Mouse (Mus musculus): ENCODE data around the gene Tipin.
"Not testable (repeated sequence)": the region's sequence is repeated elsewhere in the genome, so short reads cannot be mapped to it uniquely, and the experiment has no call there.

Gene Tipin

DNA sequence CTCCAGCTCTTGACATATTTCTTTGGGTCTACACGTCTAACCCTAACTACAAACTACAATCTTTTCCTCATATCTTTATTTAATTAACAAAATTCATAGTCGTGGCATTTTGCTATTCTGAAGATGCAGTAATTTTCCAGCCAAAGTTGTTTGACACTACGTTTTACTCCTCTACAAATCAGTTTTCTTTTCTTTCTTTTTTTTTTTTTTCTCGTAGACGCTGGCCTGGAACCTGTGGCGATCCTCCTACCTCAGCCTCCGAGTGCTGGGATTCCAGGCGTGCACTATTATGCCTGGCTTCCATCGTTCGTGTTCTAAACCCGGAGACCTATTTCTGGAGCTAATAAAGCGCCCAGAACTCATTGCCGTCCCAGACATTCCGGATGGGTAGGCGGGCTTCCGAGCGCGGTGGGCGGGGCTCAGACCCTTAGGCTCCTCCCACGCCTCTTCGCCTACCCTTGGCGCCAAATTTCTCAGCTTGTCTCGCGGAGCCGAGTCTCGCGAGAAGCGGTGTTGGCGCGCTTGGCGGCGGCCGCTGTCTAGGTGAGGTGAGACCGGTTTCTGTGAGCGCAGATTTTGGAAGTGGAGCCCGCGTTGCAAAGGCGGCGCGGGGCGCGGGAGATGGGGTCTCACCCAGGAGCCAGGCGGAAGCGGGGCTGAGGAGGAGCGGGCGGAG is at the start of gene Tipin:
Tipin (plus strand) TSS at position 477 of the 676 bp plus-strand sequence.
- DNase-seq, result peak; percentile 93

DNA sequence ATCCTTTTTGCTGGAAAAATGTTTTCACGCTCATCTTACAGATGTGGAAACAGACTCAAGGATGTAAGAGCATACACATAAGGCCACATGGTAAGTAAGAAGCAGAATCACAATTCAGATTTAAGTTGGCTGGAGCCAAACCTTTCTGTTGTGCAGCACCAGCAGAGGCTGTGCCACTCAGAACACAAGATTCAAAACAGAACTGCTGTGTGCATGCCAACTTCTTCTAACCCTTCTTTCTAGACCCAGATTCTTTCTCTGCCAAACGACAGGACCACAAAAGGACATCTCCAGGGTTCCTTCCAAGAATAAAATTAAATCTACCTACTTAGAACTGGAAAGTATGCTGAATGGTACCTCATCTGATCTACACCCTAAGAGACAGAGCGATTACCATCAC is 49.7 kb upstream of the Tipin start:
- DNase-seq, result no peak

DNA sequence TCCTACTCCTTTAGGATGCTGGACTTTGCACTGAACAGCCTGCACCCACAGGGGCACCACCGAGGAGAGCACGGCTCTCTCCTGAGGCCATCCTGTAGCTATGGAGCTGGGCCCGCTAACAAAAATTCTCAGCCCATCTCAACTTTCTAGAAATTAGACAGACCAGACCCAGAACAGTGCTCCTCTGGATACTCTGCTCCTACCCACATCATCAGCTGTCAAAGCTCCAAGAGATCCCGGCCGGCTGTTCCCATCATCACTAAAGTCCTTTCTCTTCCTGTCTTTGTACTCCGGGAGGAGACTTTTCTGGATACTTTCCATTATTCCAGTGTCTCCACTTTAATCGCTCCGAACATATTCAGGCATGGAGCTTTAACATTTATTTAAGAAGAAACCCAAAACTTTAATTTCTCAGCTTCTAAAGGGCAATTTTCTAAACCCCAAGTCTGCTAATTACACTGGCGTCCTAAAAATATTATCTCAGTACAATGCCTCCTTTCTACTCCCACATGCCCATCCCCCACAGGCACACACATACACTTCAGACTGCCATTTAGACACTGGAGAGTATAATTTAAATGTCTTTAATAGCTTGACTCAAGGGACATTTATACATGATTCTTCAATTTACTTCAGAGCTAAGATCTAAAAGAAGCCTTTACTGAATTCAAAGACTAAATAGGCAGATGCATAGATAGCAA is 49.0 kb upstream of the Tipin start:
- DNase-seq, result no peak

DNA sequence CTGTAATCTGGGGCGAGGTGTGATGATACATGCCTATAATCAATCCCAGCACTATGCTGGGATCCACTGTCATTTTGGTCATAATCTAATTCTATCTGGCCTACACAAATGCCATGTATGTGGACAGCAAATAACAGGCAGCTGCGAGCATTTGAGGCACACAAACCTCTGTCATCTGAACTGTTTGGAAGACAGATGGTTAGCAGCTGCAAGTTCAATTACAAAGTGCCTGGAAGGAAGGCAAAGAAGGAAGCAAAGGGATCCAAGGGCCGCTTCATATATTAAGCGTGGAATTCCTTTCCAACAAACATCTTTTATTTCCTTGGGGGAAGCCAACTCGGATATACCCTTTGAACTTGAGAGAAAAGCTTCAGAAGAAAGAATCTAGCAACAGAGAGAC is 47.7 kb upstream of the Tipin start:
- no peak for DNase-seq

DNA sequence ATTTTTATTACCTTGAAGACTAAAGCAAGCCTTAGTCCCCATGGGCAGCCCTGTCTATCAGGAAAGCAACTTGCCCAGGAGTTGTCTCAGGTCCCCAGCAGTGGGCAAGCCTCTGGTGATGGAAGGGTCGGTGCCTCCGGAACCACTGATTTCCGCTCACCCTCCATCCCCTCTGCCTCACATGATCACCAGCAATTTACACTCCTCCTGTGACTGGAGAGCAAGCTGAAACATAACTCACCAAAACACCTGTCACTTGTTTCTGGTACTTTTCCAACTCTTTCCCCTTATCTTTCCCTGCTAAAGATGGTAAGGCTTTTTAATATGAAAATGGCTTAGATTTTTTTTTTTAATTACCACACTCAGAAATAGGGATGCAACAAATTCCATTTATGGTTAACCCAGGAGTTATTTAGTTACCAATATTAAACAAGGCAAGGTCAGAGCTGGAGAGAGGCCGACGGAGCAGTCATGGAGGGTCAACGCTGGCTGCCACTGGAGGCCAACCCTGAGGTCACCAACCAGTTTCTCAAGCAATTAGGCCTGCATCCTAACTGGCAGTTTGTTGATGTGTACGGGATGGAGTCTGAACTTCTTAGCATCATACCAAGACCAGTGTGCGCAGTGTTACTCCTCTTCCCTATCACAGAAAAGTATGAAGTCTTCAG is 46.5 kb upstream of the Tipin start, which contains the start of gene Uchl4:
Uchl4 (plus strand) TSS at position 434 of the 668 bp plus-strand sequence.
- no peak for DNase-seq

DNA sequence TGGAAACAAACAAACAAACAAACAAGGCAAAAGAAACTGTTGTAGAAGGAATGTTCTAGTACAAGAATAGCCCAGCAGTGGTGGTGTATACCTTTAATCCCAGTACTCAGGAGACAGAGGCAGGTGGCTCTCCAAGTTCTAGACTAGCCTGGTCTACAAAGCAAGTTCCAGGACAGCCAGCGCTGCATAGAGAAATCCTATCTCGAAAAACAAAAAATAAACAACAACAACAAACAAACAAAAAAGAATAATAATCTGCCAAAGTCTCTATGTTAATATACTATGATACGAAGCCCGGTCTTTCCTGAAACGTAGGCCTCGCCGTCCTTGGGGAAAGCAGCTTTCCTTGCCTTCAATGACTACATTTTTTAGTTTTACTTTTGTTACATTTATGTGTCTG is 45.3 kb upstream of the Tipin start:
- no peak for DNase-seq

DNA sequence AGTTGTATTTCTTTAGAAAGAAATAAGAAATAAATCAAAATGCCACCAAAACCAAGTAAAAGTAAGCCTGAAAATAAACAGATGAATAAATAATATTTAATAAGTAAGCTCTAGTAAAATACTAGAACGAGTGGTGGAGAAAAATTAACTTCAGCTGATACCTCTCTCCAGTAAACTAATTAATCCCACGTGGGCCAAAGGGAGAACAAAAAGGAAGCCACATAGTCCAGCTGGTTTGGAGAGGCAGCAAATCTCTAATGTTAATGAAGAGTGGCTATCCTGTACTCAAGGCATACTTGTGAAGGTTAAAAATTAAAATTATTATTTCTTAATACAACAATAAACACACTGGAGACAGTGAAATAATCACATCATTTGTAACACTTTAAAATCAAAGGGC is 41.3 kb upstream of the Tipin start:
- no peak for DNase-seq

DNA sequence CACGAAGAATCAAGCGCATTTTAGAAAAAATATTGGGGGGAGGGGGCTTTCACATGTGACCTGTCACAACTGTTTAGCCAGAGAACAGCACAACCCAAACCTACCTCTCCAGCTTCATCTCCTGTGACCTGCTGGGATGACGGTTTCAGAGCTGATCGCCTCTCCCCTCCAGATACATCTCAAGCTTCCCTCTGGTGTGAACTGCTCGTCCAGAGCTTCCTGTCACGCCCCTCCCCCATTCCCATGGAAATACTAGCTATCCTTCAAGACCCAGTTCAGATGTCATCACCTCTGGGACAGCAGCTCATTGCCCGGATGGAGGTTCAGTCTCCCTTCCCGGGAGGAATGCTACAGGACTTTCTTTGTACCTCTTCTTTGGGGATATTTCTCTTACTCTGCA is 40.7 kb upstream of the Tipin start:
- no peak for DNase-seq

DNA sequence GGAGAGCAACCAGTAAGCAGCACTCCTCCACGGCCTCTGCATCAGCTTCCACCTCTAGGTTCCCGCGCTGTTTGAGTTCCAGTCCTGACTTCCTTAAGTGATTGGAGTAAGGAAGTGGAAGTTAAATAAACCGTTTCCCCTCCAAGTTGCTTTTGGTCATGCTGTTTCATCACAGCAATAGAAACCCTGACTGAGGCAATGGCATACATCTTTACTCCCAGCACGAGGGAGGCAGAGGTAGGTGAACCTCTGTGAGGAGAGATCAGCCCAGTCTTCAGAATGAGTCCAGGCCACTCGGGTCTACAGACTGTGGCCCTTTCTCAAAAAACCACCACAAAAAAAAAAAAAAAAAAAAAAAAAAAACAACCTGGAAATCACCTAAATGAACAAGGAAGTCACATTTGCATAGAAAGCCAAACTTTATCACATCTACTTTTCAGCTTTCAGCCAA is 39.0 kb upstream of the Tipin start:
- DNase-seq, result no peak

DNA sequence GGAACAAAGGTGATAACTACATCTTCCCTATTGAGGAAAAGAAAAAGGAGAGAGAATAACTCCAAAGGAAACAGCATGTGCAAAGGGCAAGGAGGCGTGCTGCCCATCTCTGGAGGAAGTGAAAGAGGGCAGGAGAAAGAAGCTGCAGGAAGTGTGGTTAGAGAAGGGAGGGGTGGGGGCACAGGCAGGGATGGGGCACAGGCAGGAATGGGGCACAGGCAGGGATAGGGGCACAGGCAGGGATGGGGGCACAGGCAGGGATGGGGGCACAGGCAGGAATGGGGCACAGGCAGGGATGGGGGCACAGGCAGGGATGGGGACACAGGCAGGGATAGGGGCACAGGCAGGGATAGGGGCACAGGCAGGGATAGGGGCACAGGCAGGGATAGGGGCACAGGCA is 32.0 kb upstream of the Tipin start:
- DNase-seq, result no peak

DNA sequence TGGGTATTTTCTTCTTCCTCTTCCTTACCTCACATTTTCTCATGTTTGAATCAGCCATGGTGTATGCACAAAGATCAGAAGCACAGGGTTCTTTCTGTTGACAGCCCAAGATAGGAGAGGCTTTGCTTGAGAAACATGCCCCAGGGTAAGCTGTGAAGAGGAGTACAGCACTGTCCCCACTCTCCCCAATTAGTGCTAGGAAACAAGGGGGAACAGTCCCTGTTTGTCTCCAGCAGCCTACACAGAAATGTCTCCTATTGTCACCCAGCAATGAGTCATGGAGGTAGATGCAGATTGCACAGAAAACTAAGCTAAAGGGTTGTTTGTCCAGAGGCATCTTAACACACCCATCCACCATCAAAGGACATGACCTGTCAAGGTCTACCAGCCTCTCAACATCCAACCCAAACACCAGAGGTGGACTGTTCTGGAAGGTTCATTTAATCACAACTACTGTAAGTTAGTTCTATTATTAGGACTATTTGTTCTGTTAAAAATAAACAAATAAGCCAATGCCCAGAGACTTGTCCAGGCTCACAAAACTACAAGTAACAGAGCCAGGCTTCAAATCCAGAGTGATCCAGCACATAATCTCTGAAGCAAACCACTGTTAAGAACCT is 31.2 kb upstream of the Tipin start:
- no peak for DNase-seq

DNA sequence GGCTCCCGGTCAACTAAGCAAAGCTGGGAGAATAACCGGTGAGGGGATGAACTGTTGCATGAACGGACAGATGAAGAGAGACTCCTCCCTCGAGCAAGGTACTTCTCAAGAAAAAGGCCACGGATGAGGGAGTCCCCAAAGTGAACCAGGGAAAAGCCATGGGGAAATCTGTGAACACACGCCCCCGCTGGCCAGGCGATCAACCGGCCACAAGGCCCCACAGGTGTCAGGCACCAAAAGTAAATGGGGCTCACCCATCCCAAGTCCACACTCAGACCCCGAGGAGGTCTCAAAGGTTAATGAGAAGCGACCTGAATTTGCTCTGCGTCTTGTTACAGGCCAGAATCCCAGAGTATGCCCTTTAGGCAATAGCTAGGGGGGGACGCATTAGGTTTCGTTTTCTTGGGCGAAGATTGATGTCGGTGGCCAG is 28.8 kb upstream of the Tipin start:
- peak; percentile 42 for DNase-seq

DNA sequence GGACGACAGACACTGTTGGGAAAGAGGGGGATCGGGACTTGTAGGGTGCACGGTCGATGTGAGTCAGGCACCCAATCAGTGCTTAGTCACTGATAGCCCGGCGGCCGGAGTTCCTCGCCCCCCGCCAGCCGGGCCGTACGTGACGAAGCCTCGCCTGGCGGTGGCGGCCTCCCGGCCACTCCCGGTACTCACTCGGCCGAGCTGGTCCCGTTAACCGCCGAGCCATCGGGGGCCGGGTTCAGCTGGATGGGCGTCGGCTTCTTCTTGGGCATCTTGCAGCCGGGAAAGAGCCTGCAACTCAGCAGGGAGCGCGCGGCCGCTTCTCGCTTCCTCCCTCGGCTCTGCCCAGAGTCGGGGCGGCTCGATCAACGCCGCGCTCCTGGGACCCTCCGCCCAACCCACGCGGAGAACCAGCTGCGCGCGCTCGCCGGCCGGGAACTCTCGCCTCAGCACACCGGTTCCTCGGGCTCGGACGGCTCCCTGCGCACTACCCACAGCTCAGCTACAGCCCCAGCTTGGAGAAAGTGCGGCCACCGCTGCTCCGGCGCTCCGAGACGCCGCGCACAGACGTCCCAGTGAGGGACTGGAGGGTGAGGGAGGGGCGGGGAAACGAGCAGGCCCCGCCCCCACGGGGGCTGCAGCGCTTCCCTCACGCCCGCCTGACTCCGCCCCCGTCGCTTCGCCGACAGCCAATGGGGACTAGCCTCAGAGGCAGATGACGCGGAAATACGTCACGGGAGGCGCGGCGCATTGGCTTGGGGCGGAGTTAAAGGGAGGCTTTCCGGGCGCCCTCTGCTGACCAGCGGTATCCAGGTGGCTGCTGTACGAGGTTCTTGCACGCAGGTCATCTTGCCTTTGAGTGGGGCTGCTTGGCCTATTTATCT is 28.1 kb upstream of the Tipin start, which contains the start of gene Map2k1:
Map2k1 (minus strand) TSS at position 611 of the 884 bp plus-strand sequence.
- DNase-seq, result peak; percentile 100

DNA sequence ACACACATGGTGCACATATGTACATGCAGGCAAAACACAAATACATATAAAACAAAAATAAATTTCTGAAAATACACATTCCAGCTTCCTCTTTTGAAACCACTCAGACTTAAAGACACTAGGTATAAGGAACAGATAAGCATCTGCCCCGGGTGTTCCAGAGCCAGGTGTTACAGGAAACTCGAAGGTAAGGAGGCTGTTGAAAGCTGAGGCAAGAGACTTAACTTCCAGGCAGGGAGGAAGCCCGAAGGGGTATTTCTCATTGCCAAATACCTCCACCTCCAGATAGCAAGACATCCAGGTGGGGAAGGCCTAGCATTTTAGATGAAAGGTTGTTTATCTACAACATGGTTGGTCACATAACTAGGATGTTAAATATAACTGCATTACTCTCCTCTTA is 26.0 kb upstream of the Tipin start:
- no peak for DNase-seq

DNA sequence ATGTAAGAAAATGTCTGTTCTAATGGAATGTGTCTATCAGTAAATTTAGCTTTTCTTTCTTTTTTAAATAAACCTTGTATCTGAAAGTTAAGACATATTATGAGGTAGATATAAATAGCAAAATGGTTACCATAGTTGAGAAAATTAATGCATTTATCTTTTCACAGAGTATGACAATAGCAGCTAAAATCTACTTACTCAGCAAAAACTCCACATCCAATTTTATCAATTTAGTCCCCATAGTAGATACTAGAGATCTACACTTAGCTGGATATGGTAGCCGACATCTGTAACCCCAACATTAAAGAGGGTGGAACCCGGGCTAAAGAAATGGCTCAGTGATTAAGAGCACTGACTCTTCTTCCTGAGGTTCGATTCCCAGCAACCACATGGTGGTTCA is 25.2 kb upstream of the Tipin start:
- DNase-seq, result no peak

DNA sequence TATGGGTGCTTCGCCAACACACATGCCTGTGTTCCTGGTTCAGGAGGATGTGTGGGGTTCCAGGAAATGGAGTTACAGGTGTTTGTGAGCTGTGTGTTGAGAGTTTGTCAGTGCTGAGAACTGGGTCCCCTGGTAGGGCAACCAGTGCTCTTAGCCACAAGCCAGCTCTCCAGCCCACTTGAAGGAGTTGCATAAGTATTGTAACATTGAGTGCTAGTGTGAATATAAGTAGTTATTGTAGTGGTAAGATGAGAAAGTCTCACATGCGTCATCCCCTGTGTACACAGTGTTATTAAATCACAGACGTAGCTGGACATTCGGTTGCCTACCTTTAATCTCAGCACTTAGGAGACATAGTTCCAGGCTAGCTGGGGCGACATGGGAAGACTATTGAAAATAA is 21.5 kb upstream of the Tipin start:
- no peak for DNase-seq

DNA sequence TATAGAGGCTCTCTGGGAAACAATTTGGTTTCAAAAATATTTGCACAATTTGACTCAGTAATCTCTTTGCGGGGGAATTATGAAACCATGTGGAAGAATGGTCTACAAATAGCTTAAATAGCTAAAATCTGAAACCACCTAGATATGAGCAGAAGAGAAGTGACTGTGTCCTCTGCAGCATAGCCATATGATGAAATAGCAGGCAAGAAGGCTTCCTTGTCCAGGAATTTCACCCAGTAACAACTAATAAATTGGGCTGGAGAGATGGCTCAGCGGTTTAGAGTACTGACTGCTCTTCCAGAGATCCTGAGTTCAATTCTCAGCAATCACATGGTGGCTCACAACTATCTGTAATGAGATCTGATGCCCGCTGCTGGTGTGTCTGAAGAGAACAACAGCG is 20.4 kb upstream of the Tipin start:
- no peak for DNase-seq

DNA sequence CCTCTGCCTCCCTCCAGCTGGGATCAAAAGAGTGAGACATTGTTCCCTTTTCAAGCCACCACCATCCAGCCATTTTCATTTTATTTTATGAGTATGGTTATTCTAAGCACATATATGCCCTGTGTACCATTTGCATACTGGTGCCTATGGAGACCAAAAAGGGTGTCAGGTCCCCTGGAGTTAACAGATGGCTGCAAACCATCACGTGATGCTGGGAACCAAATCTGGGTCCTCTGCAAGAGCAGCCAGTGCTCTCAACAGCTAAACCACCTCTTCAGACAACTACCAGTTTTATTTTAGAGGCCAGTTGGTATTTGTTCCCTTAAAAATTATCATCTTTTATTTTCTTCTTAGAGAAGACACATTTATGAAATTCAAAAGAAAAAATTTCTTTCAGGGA is 16.6 kb upstream of the Tipin start:
- no peak for DNase-seq

DNA sequence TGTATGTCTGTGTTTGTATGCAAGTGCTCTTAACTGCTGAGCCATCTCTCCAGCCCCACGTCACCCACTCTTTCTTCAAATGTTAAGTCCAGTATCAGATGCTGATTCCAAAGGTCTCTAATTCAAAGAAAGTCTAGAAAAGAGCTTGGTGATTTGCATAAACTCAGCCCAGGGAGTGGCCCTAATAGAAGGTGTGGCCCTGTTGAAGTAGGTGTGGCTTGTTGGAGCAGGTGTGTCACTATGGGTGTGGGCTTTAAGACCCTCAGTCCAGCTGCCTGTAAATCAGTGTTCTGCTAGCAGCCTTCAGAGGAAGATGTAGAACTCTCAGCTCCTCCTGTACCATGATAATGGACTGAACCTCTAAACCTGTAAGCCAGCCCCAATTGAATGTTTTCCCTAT is 14.2 kb upstream of the Tipin start:
- no peak for DNase-seq

DNA sequence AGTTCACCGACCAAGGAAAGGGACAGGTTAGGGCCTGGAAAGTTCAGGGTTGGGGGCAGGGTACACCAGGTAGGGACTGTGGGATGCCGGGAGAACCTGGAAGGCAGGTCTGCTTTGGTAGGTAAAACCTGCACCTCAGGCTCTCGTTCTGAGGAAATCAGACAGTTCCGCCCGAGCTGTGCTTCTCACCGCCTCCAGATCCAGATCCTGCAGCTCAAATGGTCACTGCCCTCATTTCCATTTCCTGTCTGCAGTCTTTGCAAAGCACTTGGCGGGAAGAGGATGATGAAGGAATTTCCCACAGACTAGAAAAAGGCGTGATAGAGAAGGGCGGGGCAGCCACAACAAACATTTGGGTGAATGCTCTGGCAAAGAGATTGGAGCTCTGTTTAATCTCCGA is 13.2 kb upstream of the Tipin start:
- DNase-seq, result no peak

DNA sequence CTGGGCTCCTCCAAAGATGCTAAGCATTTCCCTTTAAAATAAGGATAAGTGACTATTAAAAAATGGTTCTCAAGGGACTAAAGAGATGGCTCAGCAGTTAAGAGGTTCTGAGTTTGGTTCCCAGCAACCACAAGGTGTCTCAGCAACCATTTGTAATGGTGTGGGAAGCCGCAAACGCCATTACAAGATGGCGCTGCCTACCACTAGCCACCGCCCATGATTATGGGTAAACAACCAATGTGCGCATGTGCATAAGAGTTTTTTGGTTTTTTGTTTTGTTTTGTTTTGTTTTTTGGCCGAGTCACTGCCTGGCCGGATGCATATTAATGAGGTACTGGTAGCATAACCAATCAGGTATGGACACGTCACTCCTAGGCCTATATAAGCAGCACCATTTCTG is 12.5 kb upstream of the Tipin start:
- not testable (repeated sequence) for DNase-seq

DNA sequence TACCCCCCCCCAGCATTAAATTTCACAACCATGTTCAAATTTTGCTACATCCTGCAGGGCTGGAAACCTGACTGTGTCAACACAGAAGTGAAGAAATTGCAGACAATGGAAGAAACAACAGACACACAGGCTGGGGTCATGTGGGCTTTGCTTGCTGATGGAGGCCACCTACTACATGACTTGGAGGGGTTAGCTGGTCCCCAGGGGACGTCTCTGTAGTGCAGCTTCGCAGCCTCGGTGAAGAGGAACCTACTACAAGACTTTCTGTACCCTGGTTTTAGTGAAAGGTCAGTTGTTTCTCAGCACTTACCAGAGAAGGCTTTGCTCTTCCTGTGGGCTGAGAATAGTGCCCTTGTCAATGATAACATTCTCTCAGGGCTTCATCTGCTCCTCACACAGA is 10.1 kb upstream of the Tipin start:
- DNase-seq, result no peak

DNA sequence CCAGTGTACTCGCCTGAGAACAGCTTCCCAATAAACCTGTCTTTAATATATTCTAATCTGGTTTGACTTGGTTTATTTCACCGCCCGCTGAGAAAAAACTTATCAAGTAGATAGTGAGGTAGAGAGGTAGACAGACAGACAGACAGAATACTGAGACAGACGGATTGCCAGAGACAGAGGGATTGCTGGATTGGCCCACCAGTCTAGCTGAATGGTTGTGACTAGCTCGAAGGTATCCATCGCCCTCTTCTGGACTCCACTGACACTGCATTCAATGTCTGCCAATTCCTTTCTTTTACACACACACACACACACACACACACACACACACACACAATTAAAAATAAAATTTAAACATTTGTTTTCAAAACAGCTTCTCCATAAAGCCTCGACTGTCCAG is 8.8 kb upstream of the Tipin start:
- no peak for DNase-seq

All from cerebellum, adult 9-10 months (tissue).